Mouse (Mus musculus) megakaryocyte, adult 5-6 weeks (primary cell): Measurements from ENCODE around the gene Cpn1. TPM values are rescaled to one million over a fixed set of nuclear protein-coding genes. Genes with fewer than 3 reads are reported as not detected.

Source experiments
- ATAC-seq: 2 replicates; pipeline ENCODE4 v1.8.0; 2016; ENCODE audit warnings: mild to moderate bottlenecking, inconsistent platforms; ENCODE audit not compliant: poor library complexity, severe bottlenecking
- total RNA-seq, 2 experiments: library from RNA; stranded (forward) in 1 of 2; stranded (reverse) in 1 of 2; fragments of 153-499, 151-499 nt in 1 of 2; fragments of 221-1000, 200-1000 nt in 1 of 2; gene quantifications; 2 replicates each; pipeline versions ENCODE4 v1.2.3 to v1.2.4; 2015 to 2017

Cpn1 gene
- total RNA-seq, 2 experiments from 2014 or later = 0.77 TPM; not detected in 1

DNA sequence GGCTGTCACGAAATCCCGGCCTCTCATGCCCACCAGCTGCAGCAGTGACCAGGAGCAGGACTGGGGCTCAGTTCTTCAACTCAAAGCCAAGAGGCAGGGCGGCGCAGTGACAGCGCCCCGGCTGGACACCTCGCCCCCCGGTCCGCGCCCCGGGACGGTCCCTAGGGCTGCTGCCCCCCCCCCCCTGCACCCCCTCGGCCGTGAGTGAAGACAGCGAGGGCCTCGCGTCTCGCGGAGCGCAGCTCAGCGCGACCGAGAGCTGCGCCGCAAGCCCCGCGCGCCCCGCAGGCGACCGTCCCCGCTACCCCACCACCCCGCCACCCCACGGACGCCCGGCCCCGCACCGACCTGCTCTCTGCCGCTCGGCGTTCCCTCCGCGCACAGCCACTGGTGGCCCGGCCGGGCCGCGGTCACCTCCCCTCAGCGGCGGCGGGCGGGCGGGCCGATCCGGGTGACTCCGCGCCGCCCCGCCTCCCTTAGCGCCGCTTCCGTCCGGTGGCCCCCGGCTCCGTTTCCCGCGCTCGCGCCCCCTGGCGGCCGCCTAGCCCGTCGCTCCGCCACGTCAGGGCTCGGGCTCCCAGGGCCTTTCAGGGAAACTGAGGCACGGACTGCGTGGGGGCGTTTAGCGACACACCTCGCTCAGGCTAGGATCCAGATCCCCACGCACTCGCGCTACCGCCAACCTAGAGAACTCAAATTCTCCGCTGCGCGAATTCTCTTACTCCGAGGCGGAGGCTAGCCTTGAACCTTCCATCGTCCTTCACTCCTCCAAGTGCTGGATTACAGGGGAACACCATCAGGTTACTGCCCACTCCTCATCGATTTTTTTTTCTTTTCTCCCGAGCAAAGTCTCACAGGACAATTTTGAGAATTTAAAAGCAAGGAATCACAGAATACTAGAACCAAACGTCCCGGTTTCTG lies 46.3 kb downstream of the Cpn1 start, which contains the start of gene Dnmbp:
Gene Dnmbp, minus strand, starts transcription at position 423 of the 921 bp plus-strand sequence.
- ATAC-seq = peak; percentile 91

DNA sequence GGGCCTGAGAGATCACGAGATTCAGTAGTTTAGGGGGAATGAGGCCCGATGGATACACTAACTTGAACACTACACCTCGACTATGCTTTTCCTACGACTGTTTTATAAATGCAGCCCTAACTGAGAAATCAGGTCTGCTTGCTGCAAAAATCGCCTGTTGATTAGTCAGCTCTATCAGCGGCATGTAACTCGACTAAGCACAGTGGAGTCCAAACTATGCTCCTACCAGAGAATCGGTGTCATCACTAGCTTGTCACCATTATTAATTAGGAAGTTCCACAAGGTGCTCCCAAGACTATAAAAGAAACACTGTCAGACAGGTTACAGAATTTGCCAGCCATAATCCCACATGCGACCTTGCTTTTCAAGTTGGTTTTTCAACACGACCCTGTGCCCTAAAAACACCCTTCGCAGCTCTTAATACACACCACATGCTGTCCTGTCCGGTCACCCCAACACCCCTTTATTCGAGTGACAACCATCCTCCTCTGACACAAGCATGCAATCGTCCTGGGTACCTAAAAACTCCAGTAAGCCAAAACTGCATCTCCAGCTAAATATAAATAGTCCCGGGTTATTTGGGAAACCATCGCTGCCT lies 47.1 kb downstream of the Cpn1 start:
- ATAC-seq = 0 out of 2 replicates have a peak, but pooled peaks have one; percentile 28

DNA sequence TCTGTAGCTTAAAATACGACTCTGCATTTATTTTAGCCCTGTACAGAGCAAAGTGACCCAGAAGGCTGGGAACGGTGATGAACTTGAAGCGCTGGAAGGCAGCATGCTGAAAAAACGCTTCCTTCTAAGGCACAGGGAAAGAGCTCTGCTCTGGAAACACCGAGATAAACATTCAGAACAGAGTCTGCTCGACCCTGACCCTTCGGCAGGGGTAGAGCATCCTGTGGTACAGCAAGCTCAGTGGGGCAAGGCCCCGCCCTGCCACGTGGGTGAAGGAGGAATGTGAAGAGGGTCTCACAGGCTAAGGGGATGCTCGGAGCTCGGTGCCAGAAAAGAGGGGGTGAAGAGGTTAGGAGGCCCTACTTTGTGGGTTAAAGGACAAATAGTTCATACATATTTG lies 48.0 kb downstream of the Cpn1 start:
- no peak for ATAC-seq

DNA sequence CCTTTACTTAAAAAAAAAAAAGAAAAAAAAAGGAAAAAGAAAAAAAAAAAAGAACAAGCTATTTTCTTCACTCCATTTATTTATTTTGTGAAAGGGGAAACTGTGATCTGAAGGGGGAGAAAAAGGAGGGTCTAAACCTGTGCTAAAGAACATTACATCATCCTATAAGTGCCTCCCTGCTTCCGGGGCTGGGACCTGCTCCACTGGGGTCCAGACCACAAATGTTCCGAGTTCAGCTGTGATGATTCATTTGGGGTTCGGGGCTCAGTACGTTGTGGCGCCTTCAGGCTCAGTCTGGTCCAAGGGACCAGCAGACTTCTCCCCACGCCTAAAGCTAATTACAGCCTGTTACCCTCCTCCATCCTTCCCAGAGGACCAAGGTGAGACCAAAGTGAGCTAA lies 55.4 kb downstream of the Cpn1 start:
- no peak for ATAC-seq

DNA sequence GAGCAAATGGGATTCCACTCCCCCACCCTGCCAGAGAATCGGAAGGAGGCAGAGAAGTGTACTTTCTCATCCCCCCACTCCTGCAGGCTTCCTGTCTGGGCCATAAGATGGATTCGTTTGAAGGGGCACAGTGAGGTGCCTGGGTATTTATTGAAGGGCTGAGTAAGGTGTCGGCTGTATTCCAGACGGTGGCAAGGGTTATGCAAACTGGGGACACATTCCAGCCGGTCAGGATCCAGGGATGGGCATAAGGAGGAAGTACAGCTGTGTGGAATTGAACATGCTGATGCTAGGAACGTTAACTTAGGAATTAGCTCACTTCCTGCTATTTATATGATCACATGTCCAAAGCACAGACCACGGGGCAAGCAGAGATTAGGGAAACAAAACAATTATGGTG lies 56.0 kb downstream of the Cpn1 start:
- peak; percentile 48; the same call in 1 of the 2 replicates for ATAC-seq

DNA sequence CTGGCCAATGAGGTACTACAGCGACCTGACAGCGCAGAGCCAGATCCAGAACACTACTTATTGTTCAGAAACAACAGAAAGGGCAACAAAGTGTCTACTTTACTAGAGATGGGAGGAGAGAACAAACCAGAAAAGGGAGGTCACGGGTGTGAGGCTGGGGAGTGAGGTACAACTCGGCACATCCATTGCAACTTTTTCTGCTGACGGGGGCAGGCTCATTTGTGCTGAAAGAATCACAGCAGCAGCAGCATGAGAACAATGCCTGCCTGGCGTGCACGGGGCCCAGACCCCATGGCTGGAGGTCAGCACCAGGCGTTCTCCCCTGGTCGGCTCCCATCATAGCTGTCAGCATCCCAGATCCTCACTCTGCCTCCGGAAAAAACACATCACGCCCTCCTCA lies 56.5 kb downstream of the Cpn1 start:
- no peak for ATAC-seq

DNA sequence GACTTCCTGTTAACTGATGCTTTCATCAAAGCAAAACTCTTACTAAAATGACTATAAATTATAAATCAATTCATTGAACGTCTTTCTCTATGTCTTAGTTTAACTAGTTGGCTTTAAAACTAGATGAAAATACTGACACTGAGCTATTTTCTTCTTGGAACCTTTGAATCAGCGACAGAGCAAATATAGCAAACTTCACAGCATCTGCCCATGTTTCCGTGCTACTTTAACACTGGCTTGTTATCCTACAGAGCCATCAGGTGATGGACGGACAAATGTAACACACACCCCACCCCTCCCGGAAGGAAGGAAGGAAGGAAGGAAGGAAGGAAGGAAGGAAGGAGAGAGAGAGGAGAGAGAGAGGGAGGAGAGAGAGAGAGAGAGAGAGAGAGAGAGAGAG lies 58.4 kb downstream of the Cpn1 start:
- ATAC-seq = no peak

DNA sequence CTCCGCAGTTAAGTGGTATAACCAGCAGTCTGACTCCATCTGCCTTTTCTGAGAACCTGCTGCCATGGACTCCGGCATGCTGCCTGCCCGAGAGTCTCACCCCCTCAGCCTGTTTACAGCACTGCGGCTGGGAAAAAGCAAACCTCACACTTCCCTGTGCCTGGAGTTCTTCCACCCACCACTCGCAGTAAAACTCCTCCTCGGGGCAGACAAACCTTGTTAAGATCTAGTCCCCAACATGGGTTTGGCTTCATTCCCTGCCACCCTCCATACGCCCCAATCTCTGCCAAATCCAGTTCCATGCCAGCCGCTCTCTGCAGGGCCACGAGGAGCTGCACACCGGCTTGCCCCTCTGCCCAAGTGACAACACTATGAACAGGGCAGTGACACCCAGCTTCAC lies 59.3 kb downstream of the Cpn1 start:
- ATAC-seq = no peak

DNA sequence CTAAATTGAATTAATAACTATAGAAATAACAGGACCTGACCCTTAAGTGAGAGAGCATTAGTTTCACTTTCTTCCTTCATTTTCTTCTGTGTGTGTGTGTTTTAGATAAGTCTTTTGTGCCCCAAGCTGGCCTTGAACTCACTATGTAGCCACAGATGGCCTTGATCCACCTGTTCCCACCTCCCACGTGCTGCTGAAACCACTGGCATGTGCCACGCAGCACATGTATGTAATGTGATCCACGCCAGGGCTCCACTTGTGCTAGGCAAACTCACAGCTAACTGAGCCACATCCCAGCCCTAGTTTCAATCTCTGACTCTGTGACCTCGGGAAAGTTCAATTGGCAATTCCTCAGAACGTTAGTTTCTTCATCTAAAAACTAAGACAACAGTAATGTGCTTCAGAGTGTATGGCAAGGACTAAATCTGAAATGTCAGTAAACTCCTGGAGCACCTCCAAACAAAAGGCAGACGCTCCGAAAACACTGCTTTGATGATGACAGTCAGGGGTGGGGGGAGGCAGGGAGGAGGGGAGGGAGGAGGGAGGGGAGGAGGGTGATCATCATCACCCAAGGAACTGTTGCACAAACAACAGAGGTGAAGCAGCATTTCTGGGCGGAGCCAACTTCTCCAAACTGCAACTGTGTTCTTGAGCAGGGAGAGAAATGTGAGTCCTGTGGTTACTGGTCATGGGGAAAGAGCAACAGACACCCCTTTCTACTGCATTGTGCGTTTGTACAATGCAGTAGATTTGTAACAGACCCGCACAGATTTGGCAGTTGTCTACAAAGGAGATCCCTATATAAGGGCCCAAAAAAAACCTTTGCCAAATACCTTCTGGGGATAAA lies 60.0 kb downstream of the Cpn1 start:
- peak; percentile 78 for ATAC-seq

DNA sequence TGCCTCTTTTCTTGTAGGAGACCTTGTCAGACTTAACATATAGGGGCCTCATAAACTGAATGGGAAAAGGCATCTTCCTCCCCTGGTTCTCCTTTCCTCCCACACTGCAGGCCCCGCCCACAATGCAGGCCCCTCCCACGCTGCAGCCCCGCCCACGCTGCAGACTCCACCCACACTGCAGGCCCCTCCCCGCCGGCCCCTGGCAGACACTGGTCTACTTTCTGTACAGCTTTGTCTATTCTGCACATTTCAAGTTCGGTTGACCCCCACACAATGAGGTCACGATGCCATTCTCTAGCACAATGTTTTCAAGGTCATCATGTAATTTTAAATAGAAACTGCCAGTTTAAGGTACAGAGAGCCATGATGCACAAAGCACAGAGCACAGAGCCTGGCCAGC lies 62.0 kb downstream of the Cpn1 start:
- ATAC-seq = no peak

DNA sequence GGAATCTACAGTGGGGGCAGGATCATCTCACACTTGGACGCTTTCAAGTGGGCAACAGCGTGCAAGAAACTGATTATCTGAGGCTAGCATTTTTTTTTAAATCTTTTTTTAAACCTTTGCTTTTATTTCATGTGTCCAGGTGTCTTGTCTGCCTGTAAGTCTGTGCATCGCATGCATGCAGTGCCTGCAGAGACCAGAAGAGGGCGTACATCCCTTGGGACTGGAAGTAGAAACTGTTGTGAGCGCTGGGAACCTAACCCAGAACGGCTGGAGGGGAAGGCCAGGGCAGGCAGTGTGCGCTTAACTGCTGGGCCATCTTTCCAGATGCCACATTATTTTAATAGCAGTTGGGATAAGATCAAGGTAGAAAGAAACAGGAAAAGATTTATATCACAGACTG lies 63.4 kb downstream of the Cpn1 start:
- ATAC-seq = no peak

DNA sequence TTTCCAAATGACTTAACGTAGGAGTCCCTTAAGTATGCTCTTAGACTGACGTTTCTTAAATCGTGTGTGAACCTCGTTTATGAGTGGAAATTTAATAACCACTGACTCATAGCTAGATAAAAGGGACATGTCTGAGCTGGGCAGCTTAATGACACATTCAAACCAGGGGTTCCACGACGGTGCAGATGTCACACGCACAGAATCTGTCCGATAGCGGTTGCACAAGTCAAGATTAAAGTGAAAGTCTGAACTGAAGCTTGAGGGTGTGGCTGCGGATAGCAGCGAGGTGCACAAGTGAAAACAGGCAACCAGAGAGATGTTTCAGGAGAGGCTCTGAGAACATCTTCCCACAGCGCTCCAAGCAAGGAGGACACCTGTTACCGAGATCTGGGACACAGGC lies 64.9 kb downstream of the Cpn1 start:
- ATAC-seq = peak; percentile 58

DNA sequence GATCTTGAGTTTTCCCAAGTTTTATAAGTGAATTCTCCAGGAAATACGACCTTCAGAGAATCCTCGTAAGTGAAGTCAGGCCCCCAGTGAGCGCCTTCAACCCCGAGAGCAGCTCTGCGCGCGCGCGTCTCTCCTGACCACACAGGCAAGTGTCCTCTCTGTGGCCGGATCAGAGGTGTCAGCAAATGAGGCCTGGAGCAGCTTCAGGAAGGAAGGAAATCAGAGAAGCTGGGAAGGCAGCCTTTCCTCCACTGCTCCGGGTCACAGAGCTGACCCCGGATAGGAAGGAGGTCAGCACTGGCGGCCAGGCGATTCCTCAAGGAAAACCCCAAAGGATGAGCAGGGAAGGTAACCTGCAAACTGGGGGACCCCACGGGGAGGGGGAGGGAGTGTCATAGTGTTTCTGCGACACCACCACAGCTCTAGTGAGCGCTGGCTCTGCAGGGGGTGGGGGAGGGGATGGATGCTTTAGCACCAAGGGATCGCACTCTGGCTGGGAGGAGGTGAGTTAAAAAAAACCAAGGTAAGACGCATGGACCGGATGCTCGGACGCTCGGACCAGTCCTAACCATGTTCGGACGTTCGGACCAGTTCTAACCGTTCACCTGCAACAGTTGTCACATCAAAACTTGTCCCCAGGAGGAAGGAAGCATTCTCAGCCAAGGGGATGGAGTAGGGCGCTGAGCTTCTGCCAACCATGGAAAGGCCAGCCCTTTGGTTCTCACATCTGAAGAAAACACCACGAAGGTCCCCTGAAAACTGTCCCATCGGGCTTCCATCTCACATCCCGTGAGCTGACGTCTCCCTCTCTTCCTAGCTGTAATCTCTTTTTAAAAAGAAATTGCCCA lies 65.7 kb downstream of the Cpn1 start:
- ATAC-seq = no peak

DNA sequence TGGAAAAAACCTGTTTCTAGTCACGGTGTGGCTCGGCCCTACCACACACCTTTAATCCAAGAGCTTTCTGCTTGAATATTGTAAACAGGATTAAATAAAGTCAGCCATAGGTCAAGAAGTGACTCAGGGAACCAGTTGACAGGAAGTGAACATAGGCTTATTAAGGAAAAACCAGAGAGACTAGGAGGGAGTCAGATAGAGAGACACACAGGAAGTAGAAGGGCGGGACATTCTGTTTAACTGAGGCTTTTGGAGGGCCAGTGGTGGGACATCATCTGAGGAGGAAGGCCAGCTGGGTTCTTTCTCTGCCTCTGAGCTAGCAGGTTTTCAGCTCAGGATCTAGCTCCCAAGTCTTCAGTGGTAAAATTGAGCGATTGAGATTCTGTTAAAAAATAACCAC lies 66.5 kb downstream of the Cpn1 start:
- ATAC-seq = no peak

DNA sequence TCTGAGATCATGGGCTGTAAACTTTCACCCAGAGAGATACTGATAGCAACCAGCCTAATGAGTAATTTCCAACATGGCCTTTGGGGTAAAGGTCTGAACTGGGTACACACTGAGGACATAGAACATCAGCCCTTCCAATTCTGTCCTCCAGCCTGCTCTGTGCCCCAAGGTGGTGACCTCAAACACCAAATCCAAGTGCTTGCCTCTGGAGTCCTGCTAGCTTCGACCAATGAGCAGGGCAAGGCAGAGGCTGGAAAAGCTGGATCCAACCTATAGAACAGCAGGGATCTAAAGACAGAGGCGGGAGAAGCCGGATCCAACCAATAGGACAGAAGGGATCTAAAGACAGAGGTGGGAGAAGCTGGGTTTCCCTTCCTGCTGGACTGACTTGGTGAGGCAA lies 67.5 kb downstream of the Cpn1 start:
- no peak for ATAC-seq

DNA sequence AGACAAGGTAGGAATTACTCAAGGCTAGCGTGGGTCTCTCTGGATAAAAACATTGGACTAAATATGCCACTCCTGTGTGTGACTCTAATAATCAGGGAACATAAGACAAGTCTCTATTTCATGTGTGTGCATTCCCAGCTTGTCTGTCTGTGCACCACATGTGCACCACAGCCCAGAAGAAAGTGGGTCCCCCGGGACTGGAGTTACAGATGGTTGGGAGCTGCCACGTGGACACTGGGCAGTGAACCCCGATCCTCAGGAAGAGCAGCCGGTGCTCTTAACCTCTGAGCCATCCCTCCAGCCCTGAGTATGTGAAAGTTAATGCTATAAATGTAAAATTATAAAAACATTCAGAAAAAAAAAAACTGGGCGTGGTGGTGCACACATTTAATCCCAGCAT lies 68.6 kb downstream of the Cpn1 start:
- ATAC-seq = no peak

DNA sequence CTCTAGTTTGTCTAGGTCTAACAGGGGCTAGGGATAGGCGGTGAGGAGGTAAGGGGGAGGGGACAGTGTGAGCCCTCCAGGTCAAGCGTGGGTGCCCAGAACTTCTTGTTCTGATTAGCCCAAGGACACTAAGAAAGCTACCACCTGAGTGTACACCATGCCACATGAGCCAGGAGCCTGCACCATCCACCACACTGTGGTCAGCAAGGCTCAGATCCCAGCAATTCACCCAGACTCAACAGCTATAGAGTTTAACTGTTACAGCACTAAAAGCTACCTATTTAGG lies 69.0 kb downstream of the Cpn1 start:
- ATAC-seq = no peak

DNA sequence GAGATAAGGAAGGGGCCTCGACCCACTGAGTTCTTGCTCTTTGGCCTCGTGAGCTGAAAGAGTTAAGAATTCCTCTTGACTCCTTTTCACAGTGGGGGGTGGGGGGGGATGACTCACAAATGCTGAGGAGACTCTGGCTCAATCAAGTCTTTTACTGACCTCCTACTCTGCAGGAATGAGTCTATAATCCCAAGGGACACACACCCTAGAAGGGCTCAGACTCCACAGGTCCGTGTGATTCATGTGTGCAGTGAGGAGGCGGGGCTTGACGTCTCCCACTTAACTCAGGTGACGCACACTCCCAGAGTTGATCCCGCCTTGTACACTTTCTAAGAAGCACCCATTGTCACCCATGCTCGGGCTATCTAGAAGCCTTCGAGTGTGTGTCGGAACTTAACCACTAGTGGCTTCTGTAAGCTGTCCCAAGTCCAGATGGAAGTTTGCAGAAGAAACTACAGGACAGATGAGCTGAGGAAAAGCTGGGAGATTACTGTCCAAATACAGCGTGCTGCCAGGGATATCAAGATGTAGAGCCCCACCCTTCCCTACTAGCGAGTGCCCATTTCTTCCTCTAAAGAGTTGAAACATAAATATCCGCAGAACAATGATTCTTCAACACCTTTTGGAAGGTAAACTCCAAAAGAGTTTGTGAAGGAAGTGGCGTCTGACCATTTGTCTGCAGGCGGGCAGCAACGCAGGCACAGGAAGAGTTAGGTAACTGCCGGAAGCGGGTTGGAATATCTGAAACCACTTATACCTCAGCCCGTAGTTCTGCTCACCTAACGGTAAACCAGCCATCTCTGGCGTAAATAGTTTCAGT lies 69.6 kb downstream of the Cpn1 start:
- peak; percentile 80 for ATAC-seq

DNA sequence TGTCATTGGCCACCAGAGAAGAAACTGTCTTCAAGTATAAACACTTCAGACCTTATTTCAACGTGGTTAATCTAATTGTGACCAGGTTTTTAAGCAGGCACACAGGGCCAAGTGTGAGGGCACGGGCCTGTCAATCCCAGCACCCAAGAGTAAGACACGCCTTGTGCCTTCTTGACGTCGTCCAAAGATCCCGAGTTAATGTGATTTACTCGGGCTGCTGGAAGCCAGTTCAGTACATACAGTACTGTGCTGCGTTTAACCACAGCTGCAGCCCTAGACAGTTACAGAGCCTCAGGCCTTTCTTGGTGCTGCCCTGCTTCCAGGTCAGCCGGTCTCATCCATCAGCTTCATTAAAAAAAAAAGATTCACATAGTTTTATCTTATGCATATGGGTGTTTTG lies 70.9 kb downstream of the Cpn1 start:
- ATAC-seq = no peak

DNA sequence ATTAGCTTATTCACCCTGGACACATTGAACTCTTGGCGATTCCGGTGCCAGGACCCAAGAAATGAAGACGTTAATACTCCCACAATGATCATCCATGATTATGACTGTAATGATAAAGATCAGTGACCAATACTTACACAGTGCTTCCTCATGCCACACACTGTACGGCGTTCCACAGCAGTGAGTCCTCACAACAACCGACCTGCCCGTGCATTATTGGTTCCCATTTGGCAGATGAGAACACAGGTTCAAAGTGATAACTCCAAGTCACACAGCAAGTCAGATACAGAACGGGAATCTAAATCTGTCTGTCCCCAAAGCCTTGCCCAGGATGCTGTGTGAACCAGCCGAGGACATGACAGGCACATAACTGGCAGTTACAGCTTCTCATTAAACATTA lies 71.4 kb downstream of the Cpn1 start:
- ATAC-seq = no peak
